Mouse (Mus musculus) midbrain, embryonic 14.5 days (tissue): ENCODE measurements around the gene Fgf12. TPM values are rescaled to one million over a fixed set of nuclear protein-coding genes. Genes with fewer than 3 reads are reported as not detected.

Source experiments
- ATAC-seq: fragments of 200-750 bp; cut with Nextera tagmentation; 2 replicates; pipeline ENCODE4 v1.8.0; 2017; ENCODE audit warnings: moderate number of reproducible peaks, moderate library complexity; ENCODE audit not compliant: low FRiP score, low TSS enrichment
- DNase-seq: peaks from one replicate; pipeline ENCODE4 v3.0.0-alpha.2; 2015
- H3K27ac ChIP-seq: fragments of 300-500 bp; sonication (generic); replicated peaks from 2 replicates; pipeline ENCODE4 v1.5.1; 2014; ENCODE audit warnings: mild to moderate bottlenecking, low read depth, low read length, moderate library complexity
- H3K27me3 ChIP-seq: fragments of 300-500 bp; sonication (generic); 2 replicates; pipeline ENCODE4 v1.6.1; 2014; ENCODE audit warnings: low read length, control low read depth, mixed read lengths; ENCODE audit not compliant: control insufficient read depth, insufficient read depth
- H3K36me3 ChIP-seq: fragments of 300-500 bp; sonication (generic); 2 replicates; pipeline ENCODE4 v1.6.1; 2014; ENCODE audit warnings: low read length, control low read depth; ENCODE audit not compliant: control insufficient read depth, insufficient read depth
- H3K4me1 ChIP-seq: fragments of 300-500 bp; sonication (generic); 2 replicates; pipeline ENCODE4 v1.6.1; 2014; ENCODE audit warnings: mild to moderate bottlenecking, antibody characterized with exemption, low read length, control low read depth; ENCODE audit not compliant: control insufficient read depth, insufficient read depth
- H3K4me2 ChIP-seq: fragments of 300-500 bp; sonication (generic); 2 replicates; pipeline ENCODE4 v1.6.1; 2014; ENCODE audit warnings: mild to moderate bottlenecking, low read length, moderate library complexity
- H3K4me3 ChIP-seq: fragments of 300-500 bp; sonication (generic); replicated peaks from 2 replicates; pipeline ENCODE4 v1.5.1; 2014; ENCODE audit warnings: low read depth, low read length
- H3K9ac ChIP-seq: fragments of 300-500 bp; sonication (generic); replicated peaks from 2 replicates; pipeline ENCODE4 v1.6.1; 2014; ENCODE audit warnings: mild to moderate bottlenecking, low read length, moderate library complexity
- H3K9me3 ChIP-seq: fragments of 300-500 bp; sonication (generic); 2 replicates; pipeline ENCODE4 v1.6.1; 2016; ENCODE audit warnings: low read length, control low read depth, mixed read lengths; ENCODE audit not compliant: control insufficient read depth
- WGBS: fragments of 180-500 bp; shearing (Covaris S2); extraction: QIAGEN DNeasy Blood & Tissue Kit; methylation state at CpG from one replicate; pipeline ENCODE4 v1.1.7; 2014; 5-methylcytosine and 5-hydroxymethylcytosine counted together
- polyA plus RNA-seq: library from polyadenylated mRNA; unstranded; fragments of >200 nt; fragmentation: Nextera tagmentation; extraction: Ambion mirVana; gene quantifications from 2 replicates; pipeline ENCODE4 v1.2.1, GENCODE M21; 2014

Fgf12 gene
- polyA plus RNA-seq, 1 experiment from 2014 or later = 32.1 TPM

GRCm38 (mm10) chr16:28374790-28375189 lies 378.1 kb downstream of the Fgf12 start:
- Histone ChIP-seq H3K27ac (no peak overlapping the region), H3K27me3 (no peaks in the 10 kb centered on the region), H3K4me2 (no peak overlapping the region), H3K36me3 (no peaks in the 10 kb centered on the region), H3K9me3 (no peaks in the 10 kb centered on the region), H3K4me1 (no peaks in the 10 kb centered on the region), H3K4me3 (no peak overlapping the region), H3K9ac (no peak overlapping the region)
- DNase-seq (no peak), ATAC-seq (no peak)
- 89% methylated on average over 2 of the region's 2 CpGs for whole genome bisulfite sequencing

GRCm38 (mm10) chr16:28373311-28373710 lies 379.6 kb downstream of the Fgf12 start:
- no peaks in the 10 kb centered on the region for H3K9me3 ChIP-seq
- H3K4me3 ChIP-seq = no peak overlapping the region
- no peak overlapping the region for H3K27ac ChIP-seq
- no peak overlapping the region for H3K9ac ChIP-seq
- no peaks in the 10 kb centered on the region for H3K27me3 ChIP-seq
- ATAC-seq (no peak), DNase-seq (no peak)
- H3K36me3 ChIP-seq = no peaks in the 10 kb centered on the region
- no peaks in the 10 kb centered on the region for H3K4me1 ChIP-seq
- H3K4me2 ChIP-seq = no peak overlapping the region

- Histone ChIP-seq H3K4me3 (no peak overlapping the region), H3K4me2 (no peak overlapping the region), H3K4me1 (no peaks in the 10 kb centered on the region), H3K27me3 (no peaks in the 10 kb centered on the region), H3K27ac (no peak overlapping the region), H3K9ac (no peak overlapping the region), H3K36me3 (no peaks in the 10 kb centered on the region), H3K9me3 (no peaks in the 10 kb centered on the region)
- ATAC-seq (no peak), DNase-seq (no peak)
- WGBS = 78% methylated on average over 2 of the region's 2 CpGs
Observed at GRCm38 (mm10) chr16:28350624-28351023, 402.2 kb downstream of the Fgf12 start.

- no peak overlapping the region for H3K9ac ChIP-seq
- peak; percentile 42 for DNase-seq
- H3K9me3 ChIP-seq = no peaks in the 10 kb centered on the region
- no peaks in the 10 kb centered on the region for H3K4me1 ChIP-seq
- no peaks in the 10 kb centered on the region for H3K36me3 ChIP-seq
- H3K27me3 ChIP-seq = no peaks in the 10 kb centered on the region
- WGBS = 52% methylated on average over 6 of the region's 6 CpGs
- H3K27ac ChIP-seq = no peak overlapping the region
- no peak overlapping the region for H3K4me3 ChIP-seq
- ATAC-seq = no peak
- no peak overlapping the region for H3K4me2 ChIP-seq
Observed at GRCm38 (mm10) chr16:28345323-28345722, 407.5 kb downstream of the Fgf12 start.

GRCm38 (mm10) chr16:28337930-28338329 lies 414.9 kb downstream of the Fgf12 start:
- Histone ChIP-seq H3K9me3 (no peaks in the 10 kb centered on the region), H3K36me3 (no peaks in the 10 kb centered on the region), H3K4me3 (no peak overlapping the region), H3K4me1 (no peaks in the 10 kb centered on the region), H3K9ac (no peak overlapping the region), H3K27ac (no peak overlapping the region), H3K4me2 (no peak overlapping the region), H3K27me3 (no peaks in the 10 kb centered on the region)
- no peak for DNase-seq
- whole genome bisulfite sequencing = 93% methylated on average over 1 of the region's 1 CpGs
- ATAC-seq = no peak

- Histone ChIP-seq H3K9ac (no peak overlapping the region), H3K4me3 (no peak overlapping the region), H3K27me3 (no peaks in the 10 kb centered on the region), H3K36me3 (no peaks in the 10 kb centered on the region), H3K9me3 (no peaks in the 10 kb centered on the region), H3K27ac (no peak overlapping the region), H3K4me2 (no peak overlapping the region), H3K4me1 (no peaks in the 10 kb centered on the region)
- 49% methylated on average over 1 of the region's 1 CpGs for WGBS
- ATAC-seq = no peak
- no peak for DNase-seq
Observed at GRCm38 (mm10) chr16:28336700-28337099, 416.2 kb downstream of the Fgf12 start.

GRCm38 (mm10) chr16:28335025-28335424 lies 417.8 kb downstream of the Fgf12 start:
- DNase-seq (no peak), ATAC-seq (no peak)
- 84% methylated on average over 3 of the region's 3 CpGs for WGBS
- H3K4me1 ChIP-seq = no peaks in the 10 kb centered on the region
- no peaks in the 10 kb centered on the region for H3K9me3 ChIP-seq
- H3K36me3 ChIP-seq = no peaks in the 10 kb centered on the region
- H3K9ac ChIP-seq = no peak overlapping the region
- H3K4me2 ChIP-seq = no peak overlapping the region
- H3K4me3 ChIP-seq = no peak overlapping the region
- no peaks in the 10 kb centered on the region for H3K27me3 ChIP-seq
- H3K27ac ChIP-seq = no peak overlapping the region

- no peaks in the 10 kb centered on the region for H3K4me1 ChIP-seq
- H3K27me3 ChIP-seq = no peaks in the 10 kb centered on the region
- no peak overlapping the region for H3K27ac ChIP-seq
- ATAC-seq (no peak), DNase-seq (no peak)
- no peak overlapping the region for H3K4me3 ChIP-seq
- H3K9me3 ChIP-seq = no peaks in the 10 kb centered on the region
- WGBS = 14% methylated on average over 3 of the region's 3 CpGs
- H3K4me2 ChIP-seq = no peak overlapping the region
- H3K9ac ChIP-seq = no peak overlapping the region
- H3K36me3 ChIP-seq = no peaks in the 10 kb centered on the region
Observed at GRCm38 (mm10) chr16:28323576-28323975, 429.3 kb downstream of the Fgf12 start.

- no peaks in the 10 kb centered on the region for H3K36me3 ChIP-seq
- H3K27me3 ChIP-seq = no peaks in the 10 kb centered on the region
- DNase-seq (peak; percentile 11), ATAC-seq (peak; percentile 64)
- H3K4me2 ChIP-seq = no peak overlapping the region
- no peaks in the 10 kb centered on the region for H3K9me3 ChIP-seq
- H3K9ac ChIP-seq = no peak overlapping the region
- H3K27ac ChIP-seq = no peak overlapping the region; the same call in 1 of the 2 replicates
- 0 out of 2 replicates have a peak, but pooled peaks cover 3% of the 10 kb centered on the region for H3K4me1 ChIP-seq
- H3K4me3 ChIP-seq = no peak overlapping the region
- WGBS = 44% methylated on average over 4 of the region's 4 CpGs
Observed at GRCm38 (mm10) chr16:28311618-28312017, 441.2 kb downstream of the Fgf12 start.
